Mouse (Mus musculus) heart, postnatal 0 days (tissue): ENCODE results near the gene Nfia.

Source experiments
- CTCF ChIP-seq: IDR thresholded peaks from 2 replicates; pipeline ENCODE4 v1.5.1; 2016; ENCODE audit warnings: antibody characterized with exemption, control low read depth, low read depth
- EP300 ChIP-seq: IDR thresholded peaks from 2 replicates; pipeline ENCODE4 v1.6.1; 2016; ENCODE audit warnings: antibody characterized with exemption, low read depth

DNA sequence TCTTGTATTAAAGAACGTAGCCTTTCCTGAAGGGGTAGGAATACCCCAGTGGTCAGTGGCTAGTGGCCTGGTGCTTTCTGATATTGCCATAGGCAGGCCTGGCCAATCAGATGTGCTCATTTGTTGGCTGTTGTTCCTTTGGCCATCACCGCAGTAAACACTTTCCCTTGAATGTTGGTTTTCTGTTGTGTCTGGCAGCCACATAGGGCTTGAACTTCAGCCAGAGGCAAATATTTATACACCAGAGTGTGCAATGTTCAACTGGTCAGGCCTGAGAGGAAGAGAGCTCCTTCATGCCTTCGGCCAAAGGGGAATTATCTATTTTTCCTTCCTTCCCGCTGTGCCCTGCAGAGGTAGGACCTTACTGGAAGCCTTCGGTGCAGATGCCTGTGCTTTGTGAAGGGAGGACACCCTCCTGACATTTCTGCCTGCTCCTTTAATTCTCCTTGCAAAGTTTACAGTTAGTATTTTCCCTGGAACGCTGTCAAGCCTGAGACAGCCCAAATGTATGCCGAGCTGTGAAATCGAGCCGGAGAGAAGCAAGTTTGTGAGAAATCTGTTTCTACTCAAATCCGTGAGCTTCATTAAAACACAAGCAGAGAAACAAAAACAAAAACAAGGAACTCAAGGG lies 95.9 kb downstream of the Nfia start:
- no peak for TF ChIP-seq CTCF
- TF ChIP-seq EP300 = no peak; the same call in 1 of the 2 replicates
